Mouse (Mus musculus) limb, embryonic 11.5 days (tissue): ENCODE data around the gene Fgl2. TPM values are rescaled to one million over a fixed set of nuclear protein-coding genes. Genes with fewer than 3 reads are reported as not detected.

Experiments used
- ATAC-seq: fragments of 200-750 bp; cut with Nextera tagmentation; 2 replicates; pipeline ENCODE4 v1.8.0; 2017; ENCODE audit warnings: low read depth; ENCODE audit not compliant: insufficient number of reproducible peaks, low FRiP score, low TSS enrichment
- DNase-seq: peaks from one replicate; pipeline ENCODE4 v3.0.0-alpha.2; 2015; ENCODE audit warnings: low spot score
- H3K27ac ChIP-seq: fragments of 300-500 bp; sonication (generic); replicated peaks from 2 replicates; pipeline ENCODE4 v1.5.1; 2014; ENCODE audit warnings: low read depth, mild to moderate bottlenecking, low read length
- H3K27me3 ChIP-seq: fragments of 300-500 bp; sonication (generic); 2 replicates; pipeline ENCODE4 v1.6.1; 2014; ENCODE audit warnings: mild to moderate bottlenecking, low read length, mixed read lengths; ENCODE audit not compliant: control insufficient read depth, insufficient read depth
- H3K36me3 ChIP-seq: fragments of 300-500 bp; sonication (generic); 2 replicates; pipeline ENCODE4 v1.6.1; 2014; ENCODE audit warnings: mild to moderate bottlenecking, low read length, moderate library complexity, mixed read lengths; ENCODE audit not compliant: control insufficient read depth, insufficient read depth
- H3K4me1 ChIP-seq: fragments of 300-500 bp; sonication (generic); 2 replicates; pipeline ENCODE4 v1.6.1; 2014; ENCODE audit warnings: low read length, mixed read lengths; ENCODE audit not compliant: control insufficient read depth, insufficient read depth
- H3K4me2 ChIP-seq: fragments of 300-500 bp; sonication (generic); 2 replicates; pipeline ENCODE4 v1.6.1; 2014; ENCODE audit warnings: low read depth, mild to moderate bottlenecking, moderate library complexity; ENCODE audit not compliant: severe bottlenecking
- H3K4me3 ChIP-seq: fragments of 300-500 bp; sonication (generic); 2 replicates; pipeline ENCODE4 v1.5.1; 2014; ENCODE audit warnings: low read depth, low read length
- H3K9ac ChIP-seq: fragments of 300-500 bp; sonication (generic); 2 replicates; pipeline ENCODE4 v1.6.1; 2014; ENCODE audit warnings: mild to moderate bottlenecking, low read length
- H3K9me3 ChIP-seq: fragments of 300-500 bp; sonication (generic); 2 replicates; pipeline ENCODE4 v1.6.1; 2016; ENCODE audit warnings: low read length; ENCODE audit not compliant: control insufficient read depth
- WGBS: fragments of 180-500 bp; shearing (Covaris S2); extraction: QIAGEN DNeasy Blood & Tissue Kit; methylation state at CpG from one replicate; pipeline ENCODE4 v1.1.7; 2014; 5-methylcytosine and 5-hydroxymethylcytosine counted together
- polyA plus RNA-seq: library from polyadenylated mRNA; unstranded; fragments of >200 nt; fragmentation: Nextera tagmentation; extraction: Ambion mirVana; gene quantifications from 2 replicates; pipeline ENCODE4 v1.2.1, GENCODE M21; 2014

Fgl2 gene
- polyA plus RNA-seq, 1 experiment from 2014 or later, result 0.23 TPM

GRCm38 (mm10) chr5:21387340-21387739, 14.9 kb downstream of the Fgl2 start:
- Histone ChIP-seq H3K27ac (no peak overlapping the region), H3K4me3 (no peak overlapping the region), H3K9ac (no peak overlapping the region), H3K4me1 (no peaks in the 10 kb centered on the region), H3K4me2 (no peak overlapping the region), H3K9me3 (no peaks in the 10 kb centered on the region), H3K36me3 (no peaks in the 10 kb centered on the region), H3K27me3 (no peaks in the 10 kb centered on the region)
- ATAC-seq, result no peak
- DNase-seq, result no peak

- 74% methylated on average over 4 of the region's 4 CpGs for WGBS
- Histone ChIP-seq H3K4me1 (no peaks in the 10 kb centered on the region), H3K4me3 (no peak overlapping the region), H3K27me3 (no peaks in the 10 kb centered on the region), H3K4me2 (no peak overlapping the region), H3K9me3 (no peaks in the 10 kb centered on the region), H3K9ac (no peak overlapping the region), H3K27ac (no peak overlapping the region), H3K36me3 (no peaks in the 10 kb centered on the region)
- DNase-seq, result peak; percentile 12
- no peak for ATAC-seq
Measured at GRCm38 (mm10) chr5:21388855-21389254, 16.4 kb downstream of the Fgl2 start.

- Histone ChIP-seq H3K9ac (no peak overlapping the region), H3K9me3 (no peaks in the 10 kb centered on the region), H3K4me2 (no peak overlapping the region), H3K27ac (no peak overlapping the region), H3K4me3 (no peak overlapping the region), H3K36me3 (no peaks in the 10 kb centered on the region), H3K4me1 (no peaks in the 10 kb centered on the region), H3K27me3 (no peaks in the 10 kb centered on the region)
- 56% methylated on average over 12 of the region's 13 CpGs for WGBS
- peak; percentile 17 for DNase-seq
- ATAC-seq, result no peak
Measured at GRCm38 (mm10) chr5:21391616-21392384, 19.4 kb downstream of the Fgl2 start.

GRCm38 (mm10) chr5:21394562-21394961, 22.1 kb downstream of the Fgl2 start:
- H3K9me3 ChIP-seq, result no peaks in the 10 kb centered on the region
- 82% methylated on average over 2 of the region's 2 CpGs for WGBS

GRCm38 (mm10) chr5:21395205-21395840, 22.9 kb downstream of the Fgl2 start:
- DNase-seq, result no peak
- no peak for ATAC-seq

More at GRCm38 (mm10) chr5:21394562-21394961, 22.1 kb downstream of the Fgl2 start:
- Histone ChIP-seq H3K4me3 (no peak overlapping the region), H3K27me3 (no peaks in the 10 kb centered on the region), H3K9ac (no peak overlapping the region), H3K4me1 (no peaks in the 10 kb centered on the region), H3K27ac (no peak overlapping the region), H3K4me2 (no peak overlapping the region), H3K36me3 (no peaks in the 10 kb centered on the region)
- ATAC-seq, result no peak
- DNase-seq, result no peak

GRCm38 (mm10) chr5:21411261-21411666, 38.8 kb downstream of the Fgl2 start:
- DNase-seq (no peak), ATAC-seq (no peak)
- Histone ChIP-seq H3K4me2 (no peak overlapping the region), H3K9me3 (no peaks in the 10 kb centered on the region; the same call in 1 of the 2 replicates), H3K9ac (no peak overlapping the region), H3K27me3 (no peaks in the 10 kb centered on the region), H3K4me1 (no peaks in the 10 kb centered on the region), H3K36me3 (no peaks in the 10 kb centered on the region), H3K27ac (no peak overlapping the region), H3K4me3 (no peak overlapping the region)
- WGBS, result 89% methylated on average over 5 of the region's 5 CpGs

More at GRCm38 (mm10) chr5:21395205-21395840, 22.9 kb downstream of the Fgl2 start:
- H3K4me2 ChIP-seq, result no peak overlapping the region
- no peaks in the 10 kb centered on the region for H3K9me3 ChIP-seq
- no peaks in the 10 kb centered on the region for H3K27me3 ChIP-seq
- WGBS, result 57% methylated on average over 7 of the region's 7 CpGs
- no peaks in the 10 kb centered on the region for H3K36me3 ChIP-seq
- no peaks in the 10 kb centered on the region for H3K4me1 ChIP-seq
- H3K27ac ChIP-seq, result no peak overlapping the region
- H3K9ac ChIP-seq, result no peak overlapping the region
- H3K4me3 ChIP-seq, result no peak overlapping the region

- 85% methylated on average over 5 of the region's 5 CpGs for WGBS
- H3K9ac ChIP-seq, result no peak overlapping the region
Measured at GRCm38 (mm10) chr5:21412056-21412455, 39.6 kb downstream of the Fgl2 start.

GRCm38 (mm10) chr5:21413322-21413721, 40.9 kb downstream of the Fgl2 start:
- DNase-seq, result no peak
- no peaks in the 10 kb centered on the region for H3K4me1 ChIP-seq
- H3K9ac ChIP-seq, result no peak overlapping the region
- H3K27me3 ChIP-seq, result no peaks in the 10 kb centered on the region
- no peaks in the 10 kb centered on the region for H3K36me3 ChIP-seq
- WGBS, result 90% methylated on average over 3 of the region's 3 CpGs
- ATAC-seq, result no peak
- no peak overlapping the region for H3K27ac ChIP-seq
- no peak overlapping the region for H3K4me3 ChIP-seq
- no peak overlapping the region for H3K4me2 ChIP-seq
- H3K9me3 ChIP-seq, result no peaks in the 10 kb centered on the region; the same call in 1 of the 2 replicates

More at GRCm38 (mm10) chr5:21412056-21412455, 39.6 kb downstream of the Fgl2 start:
- no peaks in the 10 kb centered on the region for H3K36me3 ChIP-seq
- DNase-seq, result no peak
- no peak overlapping the region for H3K4me3 ChIP-seq
- H3K9me3 ChIP-seq, result no peaks in the 10 kb centered on the region; the same call in 1 of the 2 replicates
- ATAC-seq, result no peak
- no peaks in the 10 kb centered on the region for H3K27me3 ChIP-seq
- H3K27ac ChIP-seq, result no peak overlapping the region
- H3K4me1 ChIP-seq, result no peaks in the 10 kb centered on the region
- no peak overlapping the region for H3K4me2 ChIP-seq
